Mouse (Mus musculus) gonadal fat pad, adult 2 months (tissue): ENCODE measurements around the gene Cd72. TPM values are rescaled to one million over a fixed set of nuclear protein-coding genes. Genes with fewer than 3 reads are reported as not detected.

ENCODE experiments used
- DNase-seq: peaks from one replicate; pipeline ENCODE4 v3.0.0-alpha.2; 2012; ENCODE audit warnings: low read depth
- polyA plus RNA-seq: library from polyadenylated mRNA; depleted of rRNA; stranded (reverse); fragments of >200 nt; gene quantifications from 2 replicates; pipeline ENCODE4 v1.2.3, GENCODE M21; 2012

Cd72 gene
- polyA plus RNA-seq, 1 experiment = 3.5 TPM

GRCm38 (mm10) chr4:43478534-43478858, 24.1 kb upstream of the Cd72 start:
- no peak for DNase-seq

GRCm38 (mm10) chr4:43477857-43478533, 23.6 kb upstream of the Cd72 start:
- DNase-seq = no peak

DNA sequence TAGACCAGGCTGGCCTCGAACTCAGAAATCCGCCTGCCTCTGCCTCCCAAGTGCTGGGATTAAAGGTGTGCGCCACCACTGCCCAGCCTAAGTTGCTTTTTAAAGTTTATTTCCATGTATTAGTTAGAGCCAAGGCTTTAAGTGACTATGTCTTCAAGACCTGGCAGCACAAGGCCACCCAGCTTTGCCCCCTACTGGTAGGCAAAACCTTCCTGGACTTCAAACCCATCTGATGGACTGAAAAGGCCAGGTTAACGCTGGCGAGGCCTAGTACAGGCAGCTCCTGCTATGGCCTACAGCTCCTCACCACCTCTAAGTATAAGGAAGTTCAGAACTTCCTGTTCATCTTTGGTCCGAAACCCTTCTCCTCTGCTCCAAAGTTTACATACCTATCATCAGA, 22.2 kb upstream of the Cd72 start:
- DNase-seq = no peak

DNA sequence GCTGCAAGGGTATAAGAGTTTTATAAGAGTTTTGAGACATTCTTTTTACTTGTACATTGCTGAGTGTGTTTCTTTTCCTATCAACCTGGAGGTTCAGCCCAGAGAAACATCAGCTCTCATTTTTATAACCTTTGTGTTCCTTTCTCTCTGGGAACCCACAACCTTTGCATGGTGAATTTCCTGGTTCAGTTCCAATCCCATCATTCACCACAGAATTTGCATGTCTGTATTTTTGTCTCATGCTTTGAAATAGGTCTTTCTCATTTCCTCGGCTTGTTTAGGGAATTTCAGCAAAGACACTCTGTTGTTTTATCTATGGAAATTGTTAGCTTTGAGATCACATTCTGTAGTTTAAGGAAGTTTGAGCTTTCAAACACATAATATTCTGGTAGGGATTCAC, 19.2 kb upstream of the Cd72 start:
- DNase-seq = no peak

DNA sequence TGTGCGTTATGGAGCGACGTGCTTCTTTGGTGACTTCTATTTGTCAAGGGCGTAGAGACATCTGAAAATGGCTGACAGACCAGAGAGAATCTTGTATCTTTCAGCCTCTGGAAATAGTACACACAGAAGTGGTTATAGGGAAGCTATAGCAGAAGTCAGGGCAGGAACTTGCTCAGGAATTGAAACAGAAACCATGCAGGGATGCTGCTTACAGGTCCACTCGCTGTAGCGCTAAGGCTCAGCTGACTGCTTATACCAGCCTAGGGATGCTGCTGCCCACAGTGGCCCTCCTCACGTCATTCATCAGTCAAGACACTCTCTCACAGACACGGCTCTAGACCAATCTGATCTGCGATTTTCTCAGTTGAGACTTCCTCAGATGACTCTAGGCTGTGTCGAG, 15.9 kb upstream of the Cd72 start:
- no peak for DNase-seq

DNA sequence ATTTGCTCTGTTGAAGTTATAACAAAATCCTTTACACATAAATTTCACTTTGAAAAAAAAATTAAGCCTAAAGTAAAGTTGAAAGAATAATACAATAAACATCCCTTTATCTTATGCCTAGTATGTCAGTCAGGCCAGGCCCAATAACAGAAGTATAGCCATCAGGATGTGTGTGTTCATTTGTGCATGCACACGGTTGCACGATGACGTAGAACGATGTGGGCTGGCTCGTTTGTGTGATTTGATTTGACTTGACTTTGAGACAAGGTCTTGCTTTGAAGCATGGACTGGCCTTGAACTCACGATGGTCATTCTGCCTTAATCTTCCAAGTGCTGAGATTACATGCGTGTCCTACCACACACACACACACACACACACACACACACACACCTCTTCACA, 12.4 kb upstream of the Cd72 start:
- DNase-seq = no peak

- DNase-seq = no peak
Measured at GRCm38 (mm10) chr4:43465935-43466334, 11.5 kb upstream of the Cd72 start.

- no peak for DNase-seq
Measured at GRCm38 (mm10) chr4:43463102-43463501, 8.7 kb upstream of the Cd72 start.

GRCm38 (mm10) chr4:43457124-43457523, 2.7 kb upstream of the Cd72 start:
- DNase-seq = no peak

DNA sequence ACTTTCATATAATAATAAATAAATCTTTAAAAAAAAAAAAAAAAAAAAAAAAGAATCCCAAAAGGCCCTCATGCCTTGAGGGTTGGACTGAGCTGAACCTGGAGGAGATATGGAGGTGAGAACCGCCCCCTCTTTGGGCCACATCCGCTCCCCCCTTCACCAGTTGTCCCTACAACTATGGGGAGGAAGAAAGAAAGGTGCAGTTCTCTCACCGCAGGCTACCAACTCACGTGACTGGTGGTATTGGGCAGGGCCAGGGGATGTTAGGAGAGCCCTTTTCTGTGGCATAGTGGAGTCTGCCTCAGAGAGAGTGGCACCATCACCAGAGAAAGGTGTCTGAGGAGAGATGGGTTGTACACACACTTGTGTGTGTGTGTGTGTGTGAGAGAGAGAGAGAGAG, 2.0 kb upstream of the Cd72 start:
- no peak for DNase-seq

DNA sequence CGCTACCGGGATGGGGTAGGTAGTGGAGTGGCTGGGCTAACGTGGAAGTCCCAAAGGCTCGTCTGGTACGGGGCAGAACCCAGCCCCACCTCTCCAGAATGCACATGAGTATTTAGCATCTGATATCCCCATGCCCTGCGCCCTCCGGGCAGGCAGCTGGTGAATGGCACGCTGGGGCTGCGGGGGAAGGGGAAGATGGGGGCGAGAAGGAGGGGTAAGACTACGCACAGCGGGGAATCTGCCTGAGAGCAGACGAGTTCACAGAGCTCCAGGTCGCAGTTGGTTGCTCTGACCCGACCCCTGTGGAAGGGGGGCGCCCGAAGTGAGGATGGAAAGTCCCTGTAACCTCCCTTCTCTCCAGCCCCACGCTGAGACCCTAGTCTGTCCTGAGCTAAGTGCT, 1.0 kb downstream of the Cd72 start:
- no peak for DNase-seq

- no peak for DNase-seq
Measured at GRCm38 (mm10) chr4:43452315-43452714, 2.1 kb downstream of the Cd72 start.

DNA sequence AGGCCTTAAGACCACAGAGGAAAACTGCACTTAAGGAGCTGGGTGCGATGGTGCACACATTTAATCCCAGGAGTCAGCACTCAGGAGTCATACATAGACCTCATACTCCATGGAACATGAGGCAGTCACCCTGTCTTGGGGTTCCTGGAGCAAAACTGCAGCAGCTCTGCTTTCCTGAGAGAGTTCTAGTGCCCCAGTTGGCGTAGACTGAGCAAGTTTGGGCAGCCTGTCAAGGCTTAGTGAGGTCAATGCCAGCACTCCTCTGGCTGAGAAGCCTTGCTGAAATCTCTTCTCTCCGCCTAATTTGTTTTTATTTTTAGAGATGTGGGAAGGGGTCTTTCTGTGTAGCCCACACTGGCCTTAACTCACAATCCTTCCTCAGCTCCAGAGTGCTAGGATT, 5.9 kb downstream of the Cd72 start:
- DNase-seq = no peak

DNA sequence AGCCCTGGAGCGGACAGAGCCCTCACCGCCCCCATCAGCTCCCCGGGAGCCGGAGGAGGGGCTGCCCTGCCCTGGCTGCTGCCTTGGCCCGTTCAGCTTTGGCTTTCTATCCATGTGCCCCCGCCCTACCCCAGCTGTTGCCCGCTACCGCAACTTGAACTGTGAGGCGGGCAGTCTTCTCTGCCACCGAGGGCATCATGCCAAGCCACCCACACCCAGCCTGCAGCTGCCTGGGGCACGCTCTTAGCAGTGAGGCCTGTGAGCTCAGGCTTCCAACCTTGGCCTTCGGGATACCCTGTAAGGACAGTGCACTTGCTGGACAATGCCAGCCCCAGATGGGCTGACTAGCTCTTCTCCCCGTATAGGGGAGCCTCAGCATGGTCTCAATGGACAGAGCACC, 7.2 kb downstream of the Cd72 start:
- DNase-seq = no peak

- no peak for DNase-seq
Measured at GRCm38 (mm10) chr4:43443511-43443910, 10.9 kb downstream of the Cd72 start.

GRCm38 (mm10) chr4:43442456-43443361, 11.7 kb downstream of the Cd72 start:
- no peak for DNase-seq

- DNase-seq = peak; percentile 84
Measured at GRCm38 (mm10) chr4:43442044-43442443, 12.4 kb downstream of the Cd72 start.

DNA sequence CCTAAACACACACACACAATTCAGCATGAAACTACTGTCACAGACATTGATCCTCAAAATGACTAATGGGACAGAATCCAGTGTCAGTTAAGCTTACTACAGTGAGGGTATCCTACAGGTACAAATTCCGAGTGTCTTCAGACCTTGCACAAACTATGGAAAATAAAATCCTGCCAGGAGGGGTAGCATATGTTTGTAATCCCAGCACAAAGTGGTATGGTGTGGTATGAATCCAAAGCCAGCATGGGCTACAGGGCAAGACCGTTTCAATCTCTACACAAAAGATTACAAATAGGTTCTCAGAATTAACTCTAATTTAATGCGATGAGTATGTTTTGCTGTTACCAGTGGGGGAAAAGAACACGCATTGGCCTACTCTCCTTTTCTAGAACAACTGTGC, 12.8 kb downstream of the Cd72 start, which contains the start of gene Tesk1:
Gene Tesk1, plus strand, starts transcription at position 301 of the 400 bp plus-strand sequence.
- DNase-seq = no peak

- no peak for DNase-seq
Measured at GRCm38 (mm10) chr4:43432832-43433231, 21.6 kb downstream of the Cd72 start.

DNA sequence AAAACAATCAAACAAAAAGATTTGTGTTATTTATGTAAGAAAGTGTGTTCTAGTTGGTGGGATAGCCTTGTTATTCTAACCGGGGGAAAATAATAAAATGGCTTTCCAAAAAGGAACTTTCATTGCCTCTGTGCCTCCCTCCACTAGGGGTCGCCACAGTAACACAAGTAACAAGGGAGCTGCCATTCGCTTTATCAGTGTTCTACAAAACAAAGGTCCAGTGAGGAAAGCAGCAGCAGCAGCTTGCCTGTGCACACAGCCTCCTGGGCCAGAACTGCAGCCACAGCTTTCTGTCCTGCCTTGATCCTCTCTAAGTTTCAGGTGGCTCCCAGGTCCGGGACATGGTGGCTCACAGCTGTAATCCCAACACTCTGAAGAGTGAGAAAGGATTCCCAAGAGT, 22.7 kb downstream of the Cd72 start:
- no peak for DNase-seq

DNA sequence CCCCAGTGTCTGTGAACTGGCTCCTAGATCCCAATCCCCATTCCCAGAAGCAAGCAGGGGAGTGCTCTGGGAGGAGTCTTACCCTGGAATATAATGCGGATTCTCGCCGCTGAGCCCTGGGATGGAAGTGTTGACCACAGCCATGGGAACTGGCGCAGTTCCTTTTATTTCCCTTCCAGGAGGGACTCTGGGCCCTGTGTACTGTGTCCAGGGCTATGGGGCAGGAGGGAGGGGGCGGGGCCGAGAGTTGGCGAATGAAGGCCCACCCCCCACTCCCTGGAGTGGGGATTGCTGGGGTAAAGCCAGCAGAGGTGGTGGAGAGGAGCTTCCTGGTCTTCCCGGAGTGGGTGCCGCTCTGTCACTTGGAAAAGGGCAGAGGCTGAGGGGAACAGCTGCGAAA, 25.5 kb downstream of the Cd72 start, which contains the start of gene Fam166b:
Gene Fam166b, minus strand, starts transcription at position 189 of the 400 bp plus-strand sequence.
- no peak for DNase-seq

- no peak for DNase-seq
Measured at GRCm38 (mm10) chr4:43428180-43428861, 26.1 kb downstream of the Cd72 start.
